Mouse (Mus musculus) macrophage (primary cell): Measurements from ENCODE around the gene Mtus2. TPM values are rescaled to one million over a fixed set of nuclear protein-coding genes. Genes with fewer than 3 reads are reported as not detected.

ENCODE experiments used
- H3K27ac ChIP-seq: fragments of 350-480 bp; formaldehyde crosslinking; 2 replicates; pipeline ENCODE4 v1.9.0; 2021
- H3K36me3 ChIP-seq: fragments of 350-480 bp; formaldehyde crosslinking; 2 replicates; pipeline ENCODE4 v1.9.0; 2021; ENCODE audit errors: inconsistent target
- H3K4me3 ChIP-seq: fragments of 350-480 bp; formaldehyde crosslinking; 2 replicates; pipeline ENCODE4 v1.9.0; 2021; ENCODE audit errors: inconsistent target
- H3K79me2 ChIP-seq: fragments of 350-480 bp; formaldehyde crosslinking; 2 replicates; pipeline ENCODE4 v1.9.0; 2021; ENCODE audit errors: inconsistent target
- WGBS: methylation state at CpG from one replicate; pipeline ENCODE4 v1.1.7; 2026; ENCODE audit warnings: inconsistent platforms; ENCODE audit not compliant: missing documents; 5-methylcytosine and 5-hydroxymethylcytosine counted together
- polyA plus RNA-seq: library from polyadenylated mRNA; stranded (reverse); fragments of 250-400 nt; gene quantifications from 3 replicates; pipeline ENCODE4 v1.2.4, GENCODE M21; 2018; ENCODE audit warnings: inconsistent platforms

Mtus2 gene
- polyA plus RNA-seq, 1 experiment from 2014 or later: 2.6 TPM

DNA sequence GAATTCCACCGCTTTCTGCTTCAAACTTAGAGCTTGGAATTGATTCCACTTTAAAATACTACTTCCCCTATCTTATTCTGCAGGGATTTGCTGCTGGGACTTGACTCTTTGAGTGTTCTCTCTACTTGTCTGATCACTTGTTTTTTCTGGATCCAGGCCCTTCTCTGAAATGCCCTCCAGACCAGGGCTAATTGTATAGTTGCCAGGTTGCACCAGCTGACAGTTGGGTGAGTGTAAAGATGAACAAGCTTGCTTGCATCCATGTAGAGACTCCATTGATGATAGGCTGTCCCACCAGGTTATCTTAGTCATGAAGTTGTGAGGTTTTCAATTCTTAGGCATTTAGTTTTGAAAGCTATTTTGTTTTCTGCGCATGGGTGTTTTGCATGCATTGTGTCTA lies 92.2 kb downstream of the Mtus2 start:
- H3K27ac ChIP-seq: no peak overlapping the region
- H3K4me3 ChIP-seq: no peak overlapping the region
- WGBS: 94% methylated on average over 2 of the region's 2 CpGs

DNA sequence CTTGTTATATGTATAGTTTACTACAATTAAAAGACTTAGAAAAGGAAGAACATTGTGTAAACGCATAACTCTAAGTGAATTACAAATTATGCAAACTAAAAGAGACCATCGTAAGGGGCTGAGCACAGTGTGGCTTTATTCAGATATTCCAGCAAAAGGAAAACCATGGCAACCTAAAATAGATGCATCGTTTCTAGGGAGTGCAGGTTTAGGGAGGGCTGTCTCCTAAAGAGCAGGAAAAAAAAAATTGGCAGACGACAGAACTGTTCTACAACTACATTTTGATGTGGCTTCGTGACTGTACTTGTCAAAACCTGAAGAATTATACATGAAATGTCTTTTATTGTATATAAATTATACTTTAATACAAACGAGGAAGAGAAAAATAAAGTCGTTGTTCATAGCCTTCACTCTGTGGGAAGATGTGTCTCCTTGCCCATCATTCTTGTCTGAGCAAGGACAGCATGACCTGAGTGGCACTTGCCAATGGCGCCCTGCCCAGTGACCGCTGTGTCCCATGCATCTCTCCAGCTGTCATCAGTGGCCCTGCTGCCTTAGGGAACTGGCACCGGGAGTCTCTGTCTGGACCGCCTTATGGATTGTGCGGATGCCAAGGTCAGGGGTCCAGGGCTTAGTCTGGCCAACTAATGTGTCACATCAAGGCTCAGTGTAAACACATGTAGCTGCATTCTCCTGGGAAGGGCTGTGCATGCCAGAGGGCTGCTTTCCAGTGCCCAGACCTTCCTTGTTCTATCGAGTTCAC lies 95.9 kb downstream of the Mtus2 start:
- H3K4me3 ChIP-seq: no peak overlapping the region
- 83% methylated on average over 13 of the region's 13 CpGs for WGBS
- H3K79me2 ChIP-seq: no peaks in the 10 kb centered on the region
- no peak overlapping the region for H3K27ac ChIP-seq
- no peaks in the 10 kb centered on the region for H3K36me3 ChIP-seq

More for the DNA sequence above, 92.2 kb downstream of the Mtus2 start:
- H3K36me3 ChIP-seq: no peaks in the 10 kb centered on the region
- no peaks in the 10 kb centered on the region for H3K79me2 ChIP-seq

DNA sequence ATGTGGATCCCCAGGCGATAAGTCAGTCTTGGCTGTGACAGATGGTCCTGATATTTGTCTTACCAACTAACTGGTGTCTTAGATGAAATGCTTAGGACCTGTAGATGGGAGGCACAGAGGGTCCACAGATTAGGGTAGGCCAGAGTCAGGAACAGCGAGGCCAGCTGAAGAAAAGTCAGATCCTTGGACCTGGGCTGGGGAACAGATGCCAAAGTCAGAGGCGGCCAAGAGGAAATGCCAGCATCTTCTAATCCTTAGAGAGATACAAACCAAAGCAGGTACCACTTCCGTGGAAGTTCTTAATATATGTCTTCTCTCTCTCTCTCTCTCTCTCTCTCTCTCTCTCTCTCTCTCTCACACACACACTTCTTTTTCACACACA lies 96.5 kb downstream of the Mtus2 start:
- 83% methylated on average over 4 of the region's 4 CpGs for WGBS
- H3K4me3 ChIP-seq: no peak overlapping the region
- no peaks in the 10 kb centered on the region for H3K36me3 ChIP-seq
- no peak overlapping the region for H3K27ac ChIP-seq
- no peaks in the 10 kb centered on the region for H3K79me2 ChIP-seq

DNA sequence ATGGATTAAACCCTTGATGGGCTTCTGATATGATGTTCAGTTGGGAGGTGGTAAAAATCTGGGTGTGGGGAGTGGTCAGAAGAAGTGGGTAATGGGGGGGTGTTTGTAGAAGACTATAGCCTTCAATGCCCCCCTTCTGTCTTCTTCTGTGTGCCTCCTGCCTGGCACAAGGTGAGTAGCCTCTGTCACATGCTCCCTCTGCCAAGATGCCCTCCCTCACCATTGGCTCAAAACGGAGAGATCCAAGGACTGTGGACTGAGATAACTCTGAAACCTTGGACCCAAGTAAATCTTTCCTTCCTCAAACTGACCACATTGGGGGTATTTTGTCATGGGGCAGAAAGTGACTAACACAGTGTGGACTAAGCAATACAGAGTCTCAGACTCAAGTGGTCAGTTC lies 99.7 kb downstream of the Mtus2 start:
- no peaks in the 10 kb centered on the region for H3K36me3 ChIP-seq
- H3K79me2 ChIP-seq: no peaks in the 10 kb centered on the region
- H3K27ac ChIP-seq: no peak overlapping the region
- no peak overlapping the region for H3K4me3 ChIP-seq
- 58% methylated on average over 1 of the region's 1 CpGs for WGBS

DNA sequence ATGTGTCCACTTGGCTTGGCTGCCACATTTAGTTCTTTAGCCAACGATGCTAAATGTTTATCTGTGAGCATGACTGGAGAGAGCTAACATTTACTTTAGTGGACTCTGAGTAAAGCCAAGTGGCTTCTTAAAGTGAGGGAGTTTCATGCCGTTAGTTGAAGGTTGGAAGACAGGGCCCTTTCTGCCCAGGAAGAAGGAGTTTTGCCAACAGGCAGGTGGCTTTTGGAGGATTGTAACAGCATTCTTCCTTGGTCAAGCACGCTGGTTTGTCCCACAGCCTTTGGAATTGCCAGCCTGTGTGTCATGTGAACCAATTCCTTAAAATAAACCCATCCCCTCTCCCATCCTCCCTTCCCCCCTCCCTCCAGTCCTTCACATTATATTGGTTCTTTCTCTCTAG lies 100.3 kb downstream of the Mtus2 start:
- 72% methylated on average over 3 of the region's 3 CpGs for WGBS
- no peaks in the 10 kb centered on the region for H3K36me3 ChIP-seq
- H3K27ac ChIP-seq: no peak overlapping the region
- no peak overlapping the region for H3K4me3 ChIP-seq
- H3K79me2 ChIP-seq: no peaks in the 10 kb centered on the region

GRCm38 (mm10) chr5:148059339-148059738 lies 102.2 kb downstream of the Mtus2 start:
- WGBS: 63% methylated on average over 3 of the region's 3 CpGs
- Histone ChIP-seq H3K4me3 (no peak overlapping the region), H3K27ac (no peak overlapping the region), H3K36me3 (no peaks in the 10 kb centered on the region), H3K79me2 (no peaks in the 10 kb centered on the region)

DNA sequence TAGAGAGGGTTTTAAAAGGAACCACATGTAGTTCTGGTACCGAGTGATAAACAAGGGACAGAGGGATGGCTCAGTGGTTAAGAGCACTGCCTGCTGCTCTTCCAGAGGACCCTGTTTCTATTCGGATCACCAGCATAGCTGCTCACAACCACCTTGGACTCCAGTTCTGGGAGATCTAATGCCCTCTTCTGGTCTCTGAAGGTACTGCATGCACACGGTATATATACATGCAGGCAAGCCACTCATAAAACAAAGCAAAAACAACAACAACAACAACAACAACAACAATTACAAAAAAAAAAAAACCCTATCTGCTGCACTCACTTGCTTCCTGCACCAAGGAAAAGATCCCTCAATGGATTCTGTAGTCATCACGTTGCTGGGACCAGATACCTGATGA lies 104.7 kb downstream of the Mtus2 start:
- H3K4me3 ChIP-seq: no peak overlapping the region
- H3K79me2 ChIP-seq: no peaks in the 10 kb centered on the region
- no peaks in the 10 kb centered on the region for H3K36me3 ChIP-seq
- WGBS: 77% methylated on average over 4 of the region's 4 CpGs
- H3K27ac ChIP-seq: no peak overlapping the region

DNA sequence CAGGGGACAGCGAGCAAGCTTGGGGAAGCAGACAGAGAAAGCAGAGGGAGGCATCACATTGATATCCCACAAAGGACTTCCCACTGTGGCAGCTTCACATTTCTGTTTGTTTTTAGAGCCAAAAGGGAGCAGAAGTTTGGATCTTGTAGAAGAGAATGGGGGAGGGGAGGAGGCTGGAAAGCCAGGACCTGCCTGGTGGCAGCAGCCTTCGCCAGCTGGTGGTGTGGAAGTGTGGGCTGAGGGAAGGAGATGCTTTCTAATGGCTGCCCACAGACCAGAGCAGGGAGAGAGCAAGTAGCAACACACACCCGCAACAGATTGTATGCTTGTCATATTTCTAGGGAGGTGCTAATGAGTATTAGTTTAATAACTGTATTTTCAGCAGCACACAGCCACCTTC lies 106.6 kb downstream of the Mtus2 start:
- 80% methylated on average over 3 of the region's 3 CpGs for WGBS
- Histone ChIP-seq H3K36me3 (no peaks in the 10 kb centered on the region), H3K79me2 (no peaks in the 10 kb centered on the region)

GRCm38 (mm10) chr5:148065251-148065650 lies 108.1 kb downstream of the Mtus2 start:
- Histone ChIP-seq H3K27ac (no peak overlapping the region), H3K79me2 (no peaks in the 10 kb centered on the region), H3K36me3 (no peaks in the 10 kb centered on the region), H3K4me3 (no peak overlapping the region)
- 75% methylated on average over 5 of the region's 5 CpGs for WGBS

More for the DNA sequence above, 106.6 kb downstream of the Mtus2 start:
- H3K27ac ChIP-seq: no peak overlapping the region
- no peak overlapping the region for H3K4me3 ChIP-seq

DNA sequence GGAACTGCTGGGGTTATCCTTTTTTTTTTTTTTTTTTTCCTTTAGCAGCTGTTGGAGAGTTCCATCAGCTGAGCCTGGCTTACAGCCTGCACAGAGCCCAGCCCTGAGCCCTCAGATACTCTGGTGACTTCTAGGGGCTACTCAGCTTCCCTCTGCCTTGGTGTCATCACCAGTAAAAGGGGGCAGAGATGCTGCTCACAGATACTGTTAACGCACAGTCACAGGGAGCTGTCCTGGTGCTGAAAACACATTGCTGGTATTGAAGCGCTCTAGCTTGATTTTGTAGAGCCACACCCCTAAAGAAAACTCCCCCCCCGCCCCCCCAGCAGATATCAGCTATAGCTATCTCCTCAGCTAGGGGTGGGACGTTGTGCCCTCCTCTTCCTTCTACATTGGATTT lies 112.8 kb downstream of the Mtus2 start:
- Histone ChIP-seq H3K27ac (no peak overlapping the region), H3K36me3 (no peaks in the 10 kb centered on the region), H3K79me2 (no peaks in the 10 kb centered on the region), H3K4me3 (no peak overlapping the region)
- 17% methylated on average over 4 of the region's 4 CpGs for WGBS

- WGBS: 14% methylated on average over 9 of the region's 9 CpGs
Measured at GRCm38 (mm10) chr5:148071800-148072199, 114.7 kb downstream of the Mtus2 start.

DNA sequence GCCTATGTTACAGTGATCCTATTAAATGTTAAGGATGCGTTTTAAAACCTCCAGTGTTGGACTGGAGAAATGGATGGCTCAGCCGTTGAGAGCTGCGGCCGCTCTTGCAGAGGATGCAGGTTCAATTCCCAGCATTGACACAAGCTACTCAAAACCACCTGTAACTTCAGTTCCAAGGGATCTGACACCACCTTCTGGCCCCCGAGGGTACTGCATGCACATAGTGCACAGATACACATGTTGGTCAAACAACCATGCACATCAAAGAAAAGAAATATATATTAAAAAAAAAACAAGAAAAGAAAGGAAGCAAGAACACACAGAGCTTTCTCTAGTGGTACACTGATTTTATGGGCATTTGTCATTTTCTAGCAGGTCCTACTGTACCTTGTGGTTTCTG lies 116.3 kb downstream of the Mtus2 start:
- Histone ChIP-seq H3K27ac (no peak overlapping the region), H3K36me3 (no peaks in the 10 kb centered on the region), H3K79me2 (no peaks in the 10 kb centered on the region), H3K4me3 (no peak overlapping the region)
- WGBS: 92% methylated on average over 5 of the region's 5 CpGs

More at GRCm38 (mm10) chr5:148071800-148072199, 114.7 kb downstream of the Mtus2 start:
- no peaks in the 10 kb centered on the region for H3K79me2 ChIP-seq
- no peak overlapping the region for H3K4me3 ChIP-seq
- no peak overlapping the region for H3K27ac ChIP-seq
- no peaks in the 10 kb centered on the region for H3K36me3 ChIP-seq

GRCm38 (mm10) chr5:148079732-148080131 lies 122.6 kb downstream of the Mtus2 start:
- 84% methylated on average over 3 of the region's 3 CpGs for WGBS
- H3K4me3 ChIP-seq: no peak overlapping the region
- no peaks in the 10 kb centered on the region for H3K36me3 ChIP-seq
- no peaks in the 10 kb centered on the region for H3K79me2 ChIP-seq
- no peak overlapping the region for H3K27ac ChIP-seq

GRCm38 (mm10) chr5:148083541-148083940 lies 126.4 kb downstream of the Mtus2 start:
- Histone ChIP-seq H3K4me3 (no peak overlapping the region), H3K36me3 (no peaks in the 10 kb centered on the region), H3K79me2 (no peaks in the 10 kb centered on the region), H3K27ac (no peak overlapping the region)
- 100% methylated on average over 1 of the region's 1 CpGs for WGBS

- no peaks in the 10 kb centered on the region for H3K36me3 ChIP-seq
- H3K4me3 ChIP-seq: no peak overlapping the region
- H3K79me2 ChIP-seq: no peaks in the 10 kb centered on the region
- H3K27ac ChIP-seq: no peak overlapping the region
- WGBS: 90% methylated on average over 5 of the region's 5 CpGs
Measured at GRCm38 (mm10) chr5:148084766-148085165, 127.6 kb downstream of the Mtus2 start.

- no peaks in the 10 kb centered on the region for H3K79me2 ChIP-seq
- H3K27ac ChIP-seq: no peak overlapping the region
- WGBS: 90% methylated on average over 3 of the region's 3 CpGs
Measured at GRCm38 (mm10) chr5:148087796-148088195, 130.7 kb downstream of the Mtus2 start.

More at GRCm38 (mm10) chr5:148087796-148088195, 130.7 kb downstream of the Mtus2 start:
- Histone ChIP-seq H3K4me3 (no peak overlapping the region), H3K36me3 (no peaks in the 10 kb centered on the region)
